Mouse (Mus musculus) limb, embryonic 14.5 days (tissue): ENCODE measurements around the gene Ncam1. TPM values are rescaled to one million over a fixed set of nuclear protein-coding genes. Genes with fewer than 3 reads are reported as not detected.

Source experiments
- ATAC-seq: fragments of 200-750 bp; cut with Nextera tagmentation; 2 replicates; pipeline ENCODE4 v1.8.0; 2017; ENCODE audit warnings: low read depth, moderate number of reproducible peaks, moderate TSS enrichment; ENCODE audit not compliant: low FRiP score
- DNase-seq: peaks from one replicate; pipeline ENCODE4 v3.0.0-alpha.2; 2015; ENCODE audit warnings: low spot score
- H3K27ac ChIP-seq: fragments of 300-500 bp; sonication (generic); replicated peaks from 2 replicates; pipeline ENCODE4 v1.5.1; 2014; ENCODE audit warnings: low read depth, mild to moderate bottlenecking, low read length, moderate library complexity, mixed read lengths
- H3K27me3 ChIP-seq: fragments of 300-500 bp; sonication (generic); 2 replicates; pipeline ENCODE4 v1.6.1; 2014; ENCODE audit warnings: low read length, mixed read lengths; ENCODE audit not compliant: control insufficient read depth, insufficient read depth
- H3K36me3 ChIP-seq: fragments of 300-500 bp; sonication (generic); 2 replicates; pipeline ENCODE4 v1.6.1; 2014; ENCODE audit warnings: mild to moderate bottlenecking, low read length, moderate library complexity, mixed read lengths; ENCODE audit not compliant: control insufficient read depth, insufficient read depth
- H3K4me1 ChIP-seq: fragments of 300-500 bp; sonication (generic); 2 replicates; pipeline ENCODE4 v1.6.1; 2014; ENCODE audit warnings: antibody characterized with exemption, low read length, mixed read lengths; ENCODE audit not compliant: control insufficient read depth, insufficient read depth
- H3K4me2 ChIP-seq: fragments of 300-500 bp; sonication (generic); replicated peaks from 2 replicates; pipeline ENCODE4 v1.6.1; 2014; ENCODE audit warnings: low read depth, mild to moderate bottlenecking, low read length, moderate library complexity; ENCODE audit not compliant: severe bottlenecking
- H3K4me3 ChIP-seq: fragments of 300-500 bp; sonication (generic); replicated peaks from 2 replicates; pipeline ENCODE4 v1.5.1; 2014; ENCODE audit warnings: low read length
- H3K9ac ChIP-seq: fragments of 300-500 bp; sonication (generic); 2 replicates; pipeline ENCODE4 v1.6.1; 2014; ENCODE audit warnings: mild to moderate bottlenecking, low read depth, low read length, moderate library complexity; ENCODE audit not compliant: severe bottlenecking
- H3K9me3 ChIP-seq: fragments of 300-500 bp; sonication (generic); 2 replicates; pipeline ENCODE4 v1.6.1; 2016; ENCODE audit warnings: low read length; ENCODE audit not compliant: control insufficient read depth
- POLR2A ChIP-seq: fragments of 200-500 bp; IDR thresholded peaks from 2 replicates; pipeline ENCODE4 v1.8.0; 2012; ENCODE audit warnings: inconsistent platforms, mild to moderate bottlenecking, moderate library complexity, borderline replicate concordance; ENCODE audit not compliant: insufficient read depth, insufficient read length; ENCODE audit errors: extremely low read depth
- WGBS: fragments of 180-500 bp; shearing (Covaris S2); extraction: QIAGEN DNeasy Blood & Tissue Kit; methylation state at CpG from one replicate; pipeline ENCODE4 v1.1.7; 2014; 5-methylcytosine and 5-hydroxymethylcytosine counted together
- polyA plus RNA-seq, 2 experiments: library from polyadenylated mRNA; depleted of rRNA in 1 of 2; stranded (reverse) in 1 of 2; unstranded in 1 of 2; fragments of >200 nt; fragmentation: Nextera tagmentation in 1 of 2; extraction: Ambion mirVana in 1 of 2; gene quantifications; 2 replicates each; pipeline versions ENCODE4 v1.2.1 to v1.2.3; 2012 to 2014

The Ncam1 gene
- polyA plus RNA-seq, 2 experiments: 31.1 to 62.5 TPM

GRCm38 (mm10) chr9:49502245-49502644, 296.5 kb downstream of the Ncam1 start:
- Histone ChIP-seq H3K9me3 (no peaks in the 10 kb centered on the region), H3K4me1 (no peaks in the 10 kb centered on the region), H3K4me2 (no peak overlapping the region), H3K36me3 (peaks cover 10% of the 10 kb centered on the region), H3K27me3 (no peaks in the 10 kb centered on the region), H3K27ac (no peak overlapping the region), H3K9ac (no peak overlapping the region), H3K4me3 (no peak overlapping the region)
- no peak for ATAC-seq
- TF ChIP-seq POLR2A: no peak
- no peak for DNase-seq
- 90% methylated on average over 4 of the region's 4 CpGs for WGBS

GRCm38 (mm10) chr9:49499878-49500277, 298.8 kb downstream of the Ncam1 start:
- Histone ChIP-seq H3K36me3 (no peaks in the 10 kb centered on the region), H3K4me1 (no peaks in the 10 kb centered on the region), H3K4me2 (no peak overlapping the region), H3K9ac (no peak overlapping the region), H3K9me3 (no peaks in the 10 kb centered on the region), H3K4me3 (no peak overlapping the region), H3K27ac (no peak overlapping the region), H3K27me3 (no peaks in the 10 kb centered on the region)
- 87% methylated on average over 2 of the region's 2 CpGs for WGBS
- no peak for TF ChIP-seq POLR2A
- ATAC-seq (no peak), DNase-seq (no peak)

- DNase-seq: peak; percentile 93
- Histone ChIP-seq H3K27ac (no peak overlapping the region), H3K9ac (no peak overlapping the region), H3K27me3 (no peaks in the 10 kb centered on the region), H3K4me1 (0 out of 2 replicates have a peak, but pooled peaks cover 2% of the 10 kb centered on the region), H3K36me3 (no peaks in the 10 kb centered on the region), H3K9me3 (no peaks in the 10 kb centered on the region), H3K4me3 (no peak overlapping the region), H3K4me2 (no peak overlapping the region)
- 2% methylated on average over 4 of the region's 4 CpGs for WGBS
- no peak for TF ChIP-seq POLR2A
- peak; percentile 73; the same call in 1 of the 2 replicates for ATAC-seq
Observed at GRCm38 (mm10) chr9:49493979-49494649, 304.6 kb downstream of the Ncam1 start.

GRCm38 (mm10) chr9:49490609-49491008, 308.1 kb downstream of the Ncam1 start:
- DNase-seq (no peak), ATAC-seq (no peak)
- no peaks in the 10 kb centered on the region for H3K9me3 ChIP-seq
- no peak overlapping the region for H3K4me2 ChIP-seq
- H3K27me3 ChIP-seq: no peaks in the 10 kb centered on the region
- no peaks in the 10 kb centered on the region for H3K36me3 ChIP-seq
- H3K27ac ChIP-seq: no peak overlapping the region
- 71% methylated on average over 4 of the region's 4 CpGs for WGBS
- no peak overlapping the region for H3K9ac ChIP-seq
- no peak overlapping the region for H3K4me3 ChIP-seq
- TF ChIP-seq POLR2A: no peak
- 0 out of 2 replicates have a peak, but pooled peaks cover 3% of the 10 kb centered on the region for H3K4me1 ChIP-seq

- DNase-seq: peak; percentile 58
- H3K9ac ChIP-seq: no peak overlapping the region
- TF ChIP-seq POLR2A: no peak
- ATAC-seq: 0 out of 2 replicates have a peak, but pooled peaks have one; percentile 27
- no peak overlapping the region for H3K4me3 ChIP-seq
- H3K4me2 ChIP-seq: no peak overlapping the region
- no peak overlapping the region for H3K27ac ChIP-seq
- no peaks in the 10 kb centered on the region for H3K9me3 ChIP-seq
- peaks cover 9% of the 10 kb centered on the region; the same call in 1 of the 2 replicates for H3K4me1 ChIP-seq
- 30% methylated on average over 16 of the region's 16 CpGs for WGBS
- H3K27me3 ChIP-seq: no peaks in the 10 kb centered on the region
- H3K36me3 ChIP-seq: no peaks in the 10 kb centered on the region
Observed at GRCm38 (mm10) chr9:49488912-49489895, 309.5 kb downstream of the Ncam1 start.
